Mouse (Mus musculus): Measurements from ENCODE around the gene Mndal. TPM values are rescaled to one million over a fixed set of nuclear protein-coding genes. Genes with fewer than 3 reads are reported as not detected.

Gene Mndal
- 8.1 and 16.0 TPM in 2 replicates for polyA plus RNA-seq (2015; fragmentation: Nextera tagmentation; extraction: Ambion mirVana)

GRCm38 (mm10) chr1:173941924-173942779 is at the start of gene Mndal, which contains the start of gene Ifi203:
Gene Mndal (minus strand): TSS chr1:173942491.
Gene Ifi203 (minus strand): TSS chr1:173942672.

GRCm38 (mm10) chr1:173982694-173983305 is 40.5 kb upstream of the Mndal start, which contains the start of gene Ifi202b:
Gene Ifi202b (minus strand): TSS chr1:173982744.

GRCm38 (mm10) chr1:173912548-173913255 is 29.6 kb downstream of the Mndal start, which contains the start of gene Ifi211:
Gene Ifi211 (minus strand): TSS chr1:173913046.

Other genes starting within 250 kb of the Mndal start
- 2.8 and 3.3 TPM in 2 replicates for gene Ifi207, start 200.7 kb downstream of the Mndal start, polyA plus RNA-seq (2015; fragmentation: Nextera tagmentation; extraction: Ambion mirVana)
- gene Ifi204, start 175.5 kb downstream of the Mndal start, polyA plus RNA-seq (2015; fragmentation: Nextera tagmentation; extraction: Ambion mirVana): 12.5 and 14.1 TPM in 2 replicates
- gene Ifi211, start 29.4 kb downstream of the Mndal start, polyA plus RNA-seq (2015; fragmentation: Nextera tagmentation; extraction: Ambion mirVana): 4.8 and 6.8 TPM in 2 replicates
- gene Ifi203, start 181 bp upstream of the Mndal start, polyA plus RNA-seq (2015; fragmentation: Nextera tagmentation; extraction: Ambion mirVana): 6.6 and 8.8 TPM in 2 replicates
- not detected in 2 replicates for gene Ifi202b, start 40.3 kb upstream of the Mndal start, polyA plus RNA-seq (2015; fragmentation: Nextera tagmentation; extraction: Ambion mirVana)
- gene Ifi205, start 89.3 kb upstream of the Mndal start, polyA plus RNA-seq (2015; fragmentation: Nextera tagmentation; extraction: Ambion mirVana): 2.3 and 6.1 TPM in 2 replicates
- gene Olfr433, start 98.2 kb upstream of the Mndal start, polyA plus RNA-seq (2015; fragmentation: Nextera tagmentation; extraction: Ambion mirVana): 0.06 TPM in 1 of 2 replicates, not detected in the other
- gene Olfr432, start 106.7 kb upstream of the Mndal start, polyA plus RNA-seq (2015; fragmentation: Nextera tagmentation; extraction: Ambion mirVana): not detected in 2 replicates
- gene Olfr430, start 124.1 kb upstream of the Mndal start, polyA plus RNA-seq (2015; fragmentation: Nextera tagmentation; extraction: Ambion mirVana): not detected in 2 replicates
- not detected in 2 replicates for gene Olfr429, start 141.8 kb upstream of the Mndal start, polyA plus RNA-seq (2015; fragmentation: Nextera tagmentation; extraction: Ambion mirVana)
- not detected in 2 replicates for gene Olfr427, start 154.4 kb upstream of the Mndal start, polyA plus RNA-seq (2015; fragmentation: Nextera tagmentation; extraction: Ambion mirVana)
- gene Olfr231, start 178.7 kb upstream of the Mndal start, polyA plus RNA-seq (2015; fragmentation: Nextera tagmentation; extraction: Ambion mirVana): not detected in 2 replicates
- not detected in 2 replicates for gene Olfr424, start 189.0 kb upstream of the Mndal start, polyA plus RNA-seq (2015; fragmentation: Nextera tagmentation; extraction: Ambion mirVana)
- gene Olfr420, start 213.1 kb upstream of the Mndal start, polyA plus RNA-seq (2015; fragmentation: Nextera tagmentation; extraction: Ambion mirVana): not detected in 2 replicates
- 0.57 and 0.65 TPM in 2 replicates for gene Spta1, start 230.3 kb upstream of the Mndal start, polyA plus RNA-seq (2015; fragmentation: Nextera tagmentation; extraction: Ambion mirVana)